Comparison of ENCODE assay signal across 10 mouse cellular contexts in the genomic region with DNA sequence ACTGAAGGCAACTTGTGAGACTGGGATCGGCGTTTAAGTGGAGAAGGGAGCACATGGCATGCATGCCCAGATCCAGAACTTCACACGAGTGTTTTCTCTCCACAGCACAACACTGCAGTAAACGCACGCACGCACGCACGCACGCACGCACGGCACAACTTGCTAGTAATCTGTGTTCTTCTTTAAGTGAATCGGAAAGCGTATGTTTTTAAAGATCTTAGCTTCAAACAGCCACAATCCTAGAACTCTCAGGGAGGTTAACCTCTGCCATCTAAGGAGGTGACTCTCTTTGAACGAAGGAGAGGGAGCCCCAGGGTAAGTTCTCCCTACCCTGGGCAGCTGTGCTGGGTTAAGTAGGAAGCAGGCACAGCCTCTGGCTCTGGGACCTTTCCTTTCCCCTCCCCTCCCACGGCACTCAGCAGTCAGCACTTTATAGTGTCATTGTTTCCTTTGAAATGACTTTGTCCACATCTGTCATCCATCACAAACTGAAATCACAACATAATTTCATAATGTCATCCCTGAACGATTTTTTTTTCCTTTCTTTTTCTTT.
DNase-seq lines count a peak whose midpoint lies in the region; ATAC-seq and TF ChIP-seq lines count a peak whose summit lies in the region.
"Had no signal": no experiment of that assay in that cellular context is flagged by ENCODE, and none has a peak within 500 bp of the region (broad histone marks: within the 10 kb centered on the region; RNA-seq: fewer than 3 reads in every experiment).

No protein-coding gene starts in this region.

- peaks cover 10% of the 10 kb centered on the region; the same call in 1 of the 2 replicates for H3K36me3 ChIP-seq in heart, embryonic 10.5 days
- no peaks in the 10 kb centered on the region for H3K36me3 ChIP-seq in stomach, embryonic 15.5 days
- no peaks in the 10 kb centered on the region for H3K36me3 ChIP-seq in stomach, postnatal 0 days (ENCODE audit: control insufficient read depth, insufficient read depth, low read length)
- H3K36me3 ChIP-seq in limb, embryonic 12.5 days, result no peaks in the 10 kb centered on the region

- no peak for DNase-seq in heart, embryonic 10.5 days (ENCODE audit: low spot score)
- no peak for DNase-seq in heart, postnatal 14 days
- no peak for DNase-seq in stomach, postnatal 0 days (ENCODE audit: low spot score)
- DNase-seq in c-Kit-positive CD71-positive TER-119-positive erythroid progenitor cells, embryonic 14.5 days (ENCODE audit: low spot score), result no peak
- DNase-seq in ovary, postnatal 36 days (ENCODE audit: low spot score), result no peak
- no peak for DNase-seq in urinary bladder, postnatal 10 days (ENCODE audit: low spot score)
- DNase-seq: adrenal gland, postnatal 10 days had no signal

- no peak for ATAC-seq in stomach, embryonic 15.5 days (ENCODE audit: insufficient read depth, low FRiP score, low read depth)
- ATAC-seq in stomach, postnatal 0 days (ENCODE audit: low FRiP score, low TSS enrichment), result no peak
- no peak for ATAC-seq in limb, embryonic 12.5 days (ENCODE audit: insufficient number of reproducible peaks, insufficient read depth, low FRiP score, low TSS enrichment, low read depth)

- peak overlapping the region; percentile 60 for H3K27ac ChIP-seq in heart, embryonic 10.5 days
- no peak overlapping the region for H3K27ac ChIP-seq in stomach, embryonic 15.5 days
- H3K27ac ChIP-seq in stomach, postnatal 0 days (replicated peaks), result no peak overlapping the region
- peak overlapping the region; percentile 66 for H3K27ac ChIP-seq in limb, embryonic 12.5 days
- H3K27ac ChIP-seq: liver, embryonic 14.5 days had no signal

- TF ChIP-seq CTCF in stomach, postnatal 0 days (IDR thresholded peaks at IDR 0.05; ENCODE audit: low read depth), result no peak

- no peaks in the 10 kb centered on the region for H3K9me3 ChIP-seq in heart, embryonic 10.5 days
- no peaks in the 10 kb centered on the region for H3K9me3 ChIP-seq in stomach, embryonic 15.5 days
- H3K9me3 ChIP-seq in stomach, postnatal 0 days (ENCODE audit: control insufficient read depth, low read length), result no peaks in the 10 kb centered on the region
- no peaks in the 10 kb centered on the region for H3K9me3 ChIP-seq in limb, embryonic 12.5 days

- 68% methylated on average over 16 of the region's 16 CpGs for WGBS in heart, embryonic 10.5 days
- WGBS in stomach, embryonic 15.5 days, result 49% methylated on average over 16 of the region's 16 CpGs
- 57% methylated on average over 16 of the region's 16 CpGs for WGBS in stomach, postnatal 0 days
- 11% methylated on average over 16 of the region's 16 CpGs for WGBS in limb, embryonic 12.5 days

- H3K4me3 ChIP-seq in heart, embryonic 10.5 days, result no peak overlapping the region
- no peak overlapping the region for H3K4me3 ChIP-seq in stomach, embryonic 15.5 days (replicated peaks)
- no peak overlapping the region for H3K4me3 ChIP-seq in stomach, postnatal 0 days (ENCODE audit: low read depth, low read length)
- H3K4me3 ChIP-seq in limb, embryonic 12.5 days (replicated peaks), result 0 out of 2 replicates have a peak overlapping the region, but pooled peaks have one; percentile 15

- intact Hi-C loops in heart, postnatal 14 days (cut with DNase I), result no loop called here

- H3K9ac ChIP-seq in stomach, embryonic 15.5 days, result no peak overlapping the region
- H3K9ac ChIP-seq in stomach, postnatal 0 days (ENCODE audit: low read length), result no peak overlapping the region
- H3K9ac ChIP-seq in limb, embryonic 12.5 days (replicated peaks), result 0 out of 2 replicates have a peak overlapping the region, but pooled peaks have one; percentile 8
- H3K9ac ChIP-seq: liver, embryonic 14.5 days had no signal

- no peak for TF ChIP-seq EP300 in stomach, postnatal 0 days (optimal IDR thresholded peaks at IDR 0.05)

- peak overlapping the region; percentile 19; the same call in 1 of the 2 replicates for H3K4me2 ChIP-seq in stomach, embryonic 15.5 days
- H3K4me2 ChIP-seq in stomach, postnatal 0 days (replicated peaks; ENCODE audit: low read depth), result no peak overlapping the region
- peak overlapping the region; percentile 51 for H3K4me2 ChIP-seq in limb, embryonic 12.5 days

- H3K27me3 ChIP-seq in heart, embryonic 10.5 days (ENCODE audit: insufficient read depth, poor library complexity, severe bottlenecking), result no peaks in the 10 kb centered on the region
- no peaks in the 10 kb centered on the region for H3K27me3 ChIP-seq in stomach, embryonic 15.5 days (replicated peaks)
- H3K27me3 ChIP-seq in stomach, postnatal 0 days (ENCODE audit: control insufficient read depth, insufficient read depth, low read length), result no peaks in the 10 kb centered on the region
- H3K27me3 ChIP-seq in limb, embryonic 12.5 days, result no peaks in the 10 kb centered on the region

- H3K4me1 ChIP-seq in heart, embryonic 10.5 days, result peaks cover 63% of the 10 kb centered on the region
- H3K4me1 ChIP-seq in stomach, embryonic 15.5 days, result peaks cover 36% of the 10 kb centered on the region
- H3K4me1 ChIP-seq in stomach, postnatal 0 days (replicated peaks; ENCODE audit: control insufficient read depth, insufficient read depth), result 0 out of 2 replicates have a peak, but pooled peaks cover 2% of the 10 kb centered on the region
- peaks cover 56% of the 10 kb centered on the region for H3K4me1 ChIP-seq in limb, embryonic 12.5 days (replicated peaks)

Comparison
In these comparisons a context has a peak if more than half of its experiments do, and no peak if none do; other contexts are left out.
1. H3K27ac ChIP-seq: peak in heart, embryonic 10.5 days (single experiment) and limb, embryonic 12.5 days (single experiment); none in stomach, embryonic 15.5 days (single experiment) and stomach, postnatal 0 days (single experiment).